Mouse (Mus musculus): ENCODE data around the gene Myom1.

DNA sequence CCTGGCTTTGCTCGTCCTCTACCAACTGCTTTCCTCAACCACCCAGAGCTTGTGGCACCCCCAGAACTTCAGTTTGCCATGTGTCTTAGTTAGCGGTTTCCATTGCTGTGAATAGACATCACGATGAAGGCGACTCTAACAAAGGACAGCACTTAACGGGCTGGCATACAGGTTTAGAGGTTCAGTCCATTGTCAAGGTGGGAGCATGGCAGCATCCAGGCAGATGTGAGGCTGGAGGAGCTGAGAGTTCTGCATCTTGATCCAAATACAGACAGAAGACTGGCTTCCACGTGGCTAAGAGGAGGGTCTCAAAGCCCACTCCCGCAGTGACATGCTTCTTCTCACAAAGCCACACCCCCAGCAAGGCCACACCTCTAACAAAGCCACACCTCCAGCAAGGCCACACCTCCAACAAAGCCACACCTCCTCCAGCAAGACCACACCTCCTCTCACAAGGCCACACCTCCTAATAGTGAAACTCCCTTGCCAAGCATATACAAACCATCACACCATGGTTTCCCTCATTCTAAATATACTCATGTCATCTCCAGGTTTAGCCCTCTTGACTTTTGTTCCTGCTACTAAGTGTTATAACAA is 8.3 kb downstream of the Myom1 start:
- TF ChIP-seq POLR2A (IDR thresholded peaks at IDR 0.05; ENCODE audit: low read depth, low read length) (no peak), CTCF (IDR thresholded peaks at IDR 0.05; ENCODE audit: extremely low read depth, insufficient read depth, insufficient read length, insufficient replicate concordance) (no peak)

All from spleen, adult 2 months (tissue).